Comparison of ENCODE assay signal across 8 mouse cellular contexts in genomic region chr7:92638050-92638449, GRCm38 (mm10). TPM values are rescaled to one million over a fixed set of nuclear protein-coding genes. Genes with fewer than 3 reads are reported as not detected.
DNase-seq lines count a peak whose midpoint lies in the region; ATAC-seq and TF ChIP-seq lines count a peak whose summit lies in the region.

No protein-coding gene starts in this region.

- 92% methylated on average over 5 of the region's 5 CpGs for WGBS in limb, embryonic 14.5 days
- WGBS in neural tube, embryonic 15.5 days: 91% methylated on average over 5 of the region's 5 CpGs

- H3K36me3 ChIP-seq in limb, embryonic 14.5 days (ENCODE audit: control insufficient read depth, insufficient read depth, low read length): peaks cover 10% of the 10 kb centered on the region; the same call in 1 of the 2 replicates
- peaks cover 10% of the 10 kb centered on the region; the same call in 1 of the 2 replicates for H3K36me3 ChIP-seq in neural tube, embryonic 15.5 days

- TF ChIP-seq CTCF in layer of hippocampus, adult 2 months (conservative IDR thresholded peaks at IDR 0.05): no peak
- TF ChIP-seq CTCF in embryonic fibroblast, embryonic 13.5 days (IDR thresholded peaks at IDR 0.05; ENCODE audit: borderline replicate concordance, insufficient read depth, low read length): no peak

- no peak for ATAC-seq in limb, embryonic 14.5 days (ENCODE audit: low FRiP score, low read depth)
- no peak for ATAC-seq in neural tube, embryonic 15.5 days (ENCODE audit: low FRiP score)

- H3K9ac ChIP-seq in limb, embryonic 14.5 days (ENCODE audit: low read depth, low read length, severe bottlenecking): no peak overlapping the region
- no peak overlapping the region; the same call in 1 of the 2 replicates for H3K9ac ChIP-seq in neural tube, embryonic 15.5 days (replicated peaks)

- H3K4me1 ChIP-seq in embryonic fibroblast, embryonic 13.5 days (ENCODE audit: control insufficient read depth, insufficient read depth, low read length): no peaks in the 10 kb centered on the region
- H3K4me1 ChIP-seq in limb, embryonic 14.5 days (ENCODE audit: control insufficient read depth, insufficient read depth, low read length): peaks cover 8% of the 10 kb centered on the region
- peaks cover 18% of the 10 kb centered on the region for H3K4me1 ChIP-seq in neural tube, embryonic 15.5 days

- peak overlapping the region; percentile 75 for H3K4me3 ChIP-seq in layer of hippocampus, adult 2 months
- H3K4me3 ChIP-seq in embryonic fibroblast, embryonic 13.5 days (ENCODE audit: insufficient read depth, low read length): peak overlapping the region; percentile 92; the same call in 1 of the 2 replicates
- peak overlapping the region; percentile 86; the same call in 1 of the 2 replicates for H3K4me3 ChIP-seq in limb, embryonic 14.5 days (replicated peaks; ENCODE audit: low read length)
- H3K4me3 ChIP-seq in neural tube, embryonic 15.5 days (replicated peaks): peak overlapping the region; percentile 90

- no peak for TF ChIP-seq POLR2A in embryonic fibroblast, embryonic 13.5 days (IDR thresholded peaks at IDR 0.05; ENCODE audit: low read depth, low read length)
- no peak for TF ChIP-seq POLR2A in limb, embryonic 14.5 days (IDR thresholded peaks at IDR 0.05; ENCODE audit: borderline replicate concordance, extremely low read depth, insufficient read depth, insufficient read length)

- no peaks in the 10 kb centered on the region for H3K9me3 ChIP-seq in limb, embryonic 14.5 days (ENCODE audit: control insufficient read depth, low read length)
- no peaks in the 10 kb centered on the region for H3K9me3 ChIP-seq in neural tube, embryonic 15.5 days (replicated peaks)

- DNase-seq in layer of hippocampus, adult 2 months (ENCODE audit: low spot score in 2 of 2): no peak
- no peak for DNase-seq in layer of hippocampus, postnatal 36 days
- no peak for DNase-seq in limb, embryonic 14.5 days (ENCODE audit: low spot score)
- no peak for DNase-seq in ovary, postnatal 10 days (ENCODE audit: low spot score)
- DNase-seq in spleen, postnatal 14 days (ENCODE audit: low spot score in 2 of 2): no peak
- no peak for DNase-seq in thymus, postnatal 36 days

- peak overlapping the region; percentile 66 for H3K4me2 ChIP-seq in limb, embryonic 14.5 days (replicated peaks; ENCODE audit: low read depth, low read length, severe bottlenecking)
- H3K4me2 ChIP-seq in neural tube, embryonic 15.5 days: peak overlapping the region; percentile 97

- peak overlapping the region; percentile 98 for H3K27ac ChIP-seq in layer of hippocampus, adult 2 months
- no peak overlapping the region for H3K27ac ChIP-seq in embryonic fibroblast, embryonic 13.5 days (ENCODE audit: insufficient read depth, low read length)
- no peak overlapping the region for H3K27ac ChIP-seq in limb, embryonic 14.5 days (replicated peaks; ENCODE audit: low read depth, low read length)
- H3K27ac ChIP-seq in neural tube, embryonic 15.5 days (replicated peaks): no peak overlapping the region

- no peaks in the 10 kb centered on the region for H3K27me3 ChIP-seq in limb, embryonic 14.5 days (ENCODE audit: control insufficient read depth, insufficient read depth, low read length)
- H3K27me3 ChIP-seq in neural tube, embryonic 15.5 days (replicated peaks): no peaks in the 10 kb centered on the region

RNA-seq across cellular contexts. Expression of gene Ankrd42, which starts 1.1 kb away (rescaled TPM):
- 10 to 100 TPM; 18.6 to 19.8 TPM for total RNA-seq in layer of hippocampus, adult 2 months (2021)
- total RNA-seq in layer of hippocampus, postnatal 36 days (2021): 10 to 100 TPM; 17.7 to 17.8 TPM
- polyA plus RNA-seq in embryonic fibroblast, embryonic 13.5 days (2011; ENCODE audit: insufficient read length, low read depth, missing spikeins): 7.5 and 8.8 TPM in 2 replicates
- polyA plus RNA-seq in limb, embryonic 14.5 days (2012; rRNA removed): 2.7 and 3.4 TPM in 2 replicates
- 4.8 and 5.4 TPM in 2 replicates for polyA plus RNA-seq in limb, embryonic 14.5 days (2014; fragmentation: Nextera tagmentation; extraction: Ambion mirVana)
- 19.5 and 20.6 TPM in 2 replicates for polyA plus RNA-seq in neural tube, embryonic 15.5 days (2015; fragmentation: Nextera tagmentation; extraction: Ambion mirVana)

RNA-seq across cellular contexts. Expression of gene Pcf11, which starts 31.7 kb away (rescaled TPM):
- 10 to 100 TPM; 59.0 to 67.0 TPM for total RNA-seq in layer of hippocampus, adult 2 months (2021)
- 10 to 100 TPM; 60.1 to 76.1 TPM for total RNA-seq in layer of hippocampus, postnatal 36 days (2021)
- polyA plus RNA-seq in embryonic fibroblast, embryonic 13.5 days (2011; ENCODE audit: insufficient read length, low read depth, missing spikeins): 33.3 and 33.7 TPM in 2 replicates
- 22.7 and 32.5 TPM in 2 replicates for polyA plus RNA-seq in limb, embryonic 14.5 days (2012; rRNA removed)
- 21.2 and 23.5 TPM in 2 replicates for polyA plus RNA-seq in limb, embryonic 14.5 days (2014; fragmentation: Nextera tagmentation; extraction: Ambion mirVana)
- polyA plus RNA-seq in neural tube, embryonic 15.5 days (2015; fragmentation: Nextera tagmentation; extraction: Ambion mirVana): 17.9 and 19.7 TPM in 2 replicates
